Mouse (Mus musculus) stomach, postnatal 0 days (tissue): ENCODE results near the gene Stk25.

Source experiments
- CTCF ChIP-seq: IDR thresholded peaks from 2 replicates; pipeline ENCODE4 v1.5.1; 2016; ENCODE audit warnings: antibody characterized with exemption, low read depth, mild to moderate bottlenecking, moderate library complexity
- EP300 ChIP-seq: optimal IDR thresholded peaks from 2 replicates; pipeline ENCODE3; 2016; ENCODE audit warnings: antibody characterized with exemption

- no peak for TF ChIP-seq EP300
- no peak for TF ChIP-seq CTCF
These were observed 21.6 kb upstream of the Stk25 start for GRCm38 (mm10) chr1:93679889-93680568.
